Comparison of ENCODE assay signal across 23 mouse cellular contexts in the genomic region with DNA sequence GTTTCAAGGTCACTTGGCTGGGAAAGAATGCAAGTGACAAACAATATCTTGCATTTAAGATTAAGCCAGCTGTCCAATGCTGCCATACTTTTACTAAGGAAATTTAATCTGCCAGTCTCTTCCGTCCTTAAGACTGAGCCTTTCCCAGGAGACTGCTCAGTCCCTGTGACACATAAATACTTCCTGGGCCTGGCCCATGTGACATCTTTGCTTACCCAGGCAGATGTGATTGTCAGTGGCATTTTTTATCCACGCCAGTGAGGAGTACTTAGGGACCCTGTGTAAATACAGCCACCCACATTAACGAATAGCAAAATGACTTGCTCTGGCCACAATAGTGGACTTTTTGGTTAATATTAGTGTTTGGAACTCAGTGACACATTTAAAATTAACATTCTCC.
"Had no signal": no experiment of that assay in that cellular context is flagged by ENCODE, and none has a peak within 500 bp of the region (broad histone marks: within the 10 kb centered on the region; RNA-seq: fewer than 3 reads in every experiment).

No protein-coding gene starts in this region.

- DNase-seq: kidney, adult 11 months; kidney, adult 8-10 months; kidney, postnatal 10 days; kidney, postnatal 36 days; layer of hippocampus, postnatal 36 days; liver; lung, adult 18-20 months; lung, postnatal 10 days; lung, postnatal 36 days; right cerebral cortex, postnatal 25 days; spleen, adult 18-20 months; thymus, adult 18-20 months; thymus, postnatal 36 days had no signal

- H3K27ac ChIP-seq: kidney, embryonic 15.5 days; left cerebral cortex, adult 2 months; limb, embryonic 12.5 days; liver, embryonic 12.5 days; liver, embryonic 15.5 days; lung, embryonic 15.5 days; midbrain, embryonic 12.5 days; midbrain, embryonic 15.5 days; stomach, embryonic 15.5 days had no signal

- H3K36me3 ChIP-seq: kidney, embryonic 15.5 days; limb, embryonic 12.5 days; liver, embryonic 12.5 days; liver, embryonic 15.5 days; lung, embryonic 15.5 days; midbrain, embryonic 12.5 days; midbrain, embryonic 15.5 days; stomach, embryonic 15.5 days had no signal

- H3K27me3 ChIP-seq: kidney, embryonic 15.5 days; limb, embryonic 12.5 days; liver, embryonic 12.5 days; liver, embryonic 15.5 days; lung, embryonic 15.5 days; megakaryocyte, embryonic 14.5 days; midbrain, embryonic 12.5 days; midbrain, embryonic 15.5 days; stomach, embryonic 15.5 days had no signal

- ATAC-seq: liver, embryonic 12.5 days; midbrain, embryonic 15.5 days had no signal

- H3K4me1 ChIP-seq: liver, embryonic 12.5 days; liver, embryonic 15.5 days; midbrain, embryonic 12.5 days; midbrain, embryonic 15.5 days; stomach, embryonic 15.5 days had no signal

- H3K9me3 ChIP-seq: kidney, embryonic 15.5 days; limb, embryonic 12.5 days; liver, embryonic 12.5 days; liver, embryonic 15.5 days; lung, embryonic 15.5 days; megakaryocyte, embryonic 14.5 days; midbrain, embryonic 12.5 days; midbrain, embryonic 15.5 days; stomach, embryonic 15.5 days had no signal

- H3K4me2 ChIP-seq: kidney, embryonic 15.5 days; limb, embryonic 12.5 days; liver, embryonic 12.5 days; liver, embryonic 15.5 days; lung, embryonic 15.5 days; midbrain, embryonic 12.5 days; midbrain, embryonic 15.5 days; stomach, embryonic 15.5 days had no signal

- H3K9ac ChIP-seq: kidney, embryonic 15.5 days; limb, embryonic 12.5 days; liver, embryonic 12.5 days; liver, embryonic 15.5 days; lung, embryonic 15.5 days; midbrain, embryonic 12.5 days; midbrain, embryonic 15.5 days; stomach, embryonic 15.5 days had no signal

- H3K4me3 ChIP-seq: kidney, embryonic 15.5 days; left cerebral cortex, adult 2 months; limb, embryonic 12.5 days; liver, embryonic 12.5 days; liver, embryonic 15.5 days; lung, embryonic 15.5 days; megakaryocyte, embryonic 14.5 days; midbrain, embryonic 12.5 days; midbrain, embryonic 15.5 days; stomach, embryonic 15.5 days had no signal
